Mouse (Mus musculus) spleen, adult 2 months (tissue): ENCODE data around the gene Aacs.

Source experiments
- CTCF ChIP-seq: fragments of 200-500 bp; IDR thresholded peaks from 2 replicates; pipeline ENCODE4 v1.5.1; 2011; ENCODE audit warnings: mild to moderate bottlenecking, inconsistent platforms; ENCODE audit not compliant: insufficient read depth, insufficient read length, insufficient replicate concordance; ENCODE audit errors: extremely low read depth
- POLR2A ChIP-seq: fragments of 200-500 bp; IDR thresholded peaks from 2 replicates; pipeline ENCODE4 v1.6.1; 2011; ENCODE audit warnings: low read depth, low read length, inconsistent platforms

- TF ChIP-seq CTCF (no peak), POLR2A (no peak)
Measured at GRCm38 (mm10) chr5:125480434-125481231, 5.0 kb downstream of the Aacs start.
